Mouse (Mus musculus) retina, embryonic 14.5 days (tissue): ENCODE results near the gene Cyb5rl.

Experiments used
- DNase-seq: peaks from one replicate; pipeline ENCODE4 v3.0.0-alpha.2; 2015; ENCODE audit warnings: low spot score

Cyb5rl gene

GRCm38 (mm10) chr4:107066252-107067124, at the start of gene Cyb5rl, which contains the start of gene Mrpl37:
TSS of gene Cyb5rl (plus strand) at chr4:107066988.
TSS of gene Mrpl37 (minus strand) at chr4:107066868.
- DNase-seq = peak; percentile 100

- DNase-seq = no peak
These were observed 49.5 kb upstream of the Cyb5rl start for GRCm38 (mm10) chr4:107017257-107017656.

GRCm38 (mm10) chr4:107018521-107018920, 48.3 kb upstream of the Cyb5rl start:
- no peak for DNase-seq

GRCm38 (mm10) chr4:107019027-107019426, 47.8 kb upstream of the Cyb5rl start:
- no peak for DNase-seq

- no peak for DNase-seq
These were observed 46.3 kb upstream of the Cyb5rl start for GRCm38 (mm10) chr4:107020287-107021000.

- DNase-seq = no peak
These were observed 45.3 kb upstream of the Cyb5rl start for GRCm38 (mm10) chr4:107021464-107021863.

GRCm38 (mm10) chr4:107024899-107025298, 41.9 kb upstream of the Cyb5rl start:
- DNase-seq = no peak

GRCm38 (mm10) chr4:107025369-107025768, 41.4 kb upstream of the Cyb5rl start:
- DNase-seq = no peak

- DNase-seq = no peak
These were observed 40.3 kb upstream of the Cyb5rl start for GRCm38 (mm10) chr4:107026451-107026850.

GRCm38 (mm10) chr4:107035689-107036088, 31.1 kb upstream of the Cyb5rl start:
- no peak for DNase-seq

- no peak for DNase-seq
These were observed 29.8 kb upstream of the Cyb5rl start for GRCm38 (mm10) chr4:107036985-107037384.

GRCm38 (mm10) chr4:107038303-107038702, 28.5 kb upstream of the Cyb5rl start:
- no peak for DNase-seq

- DNase-seq = peak; percentile 73
These were observed 27.5 kb upstream of the Cyb5rl start for GRCm38 (mm10) chr4:107039270-107039669.

GRCm38 (mm10) chr4:107042304-107042703, 24.5 kb upstream of the Cyb5rl start:
- no peak for DNase-seq

- DNase-seq = no peak
These were observed 21.6 kb upstream of the Cyb5rl start for GRCm38 (mm10) chr4:107045188-107045587.

- DNase-seq = no peak
These were observed 19.0 kb upstream of the Cyb5rl start for GRCm38 (mm10) chr4:107047806-107048205.

GRCm38 (mm10) chr4:107048568-107049162, 18.1 kb upstream of the Cyb5rl start:
- DNase-seq = no peak

GRCm38 (mm10) chr4:107051889-107052288, 14.9 kb upstream of the Cyb5rl start:
- DNase-seq = no peak

GRCm38 (mm10) chr4:107052962-107053553, 13.7 kb upstream of the Cyb5rl start:
- DNase-seq = no peak

GRCm38 (mm10) chr4:107056088-107056487, 10.7 kb upstream of the Cyb5rl start:
- DNase-seq = no peak

- no peak for DNase-seq
These were observed 8.4 kb upstream of the Cyb5rl start for GRCm38 (mm10) chr4:107058346-107058745.

GRCm38 (mm10) chr4:107058781-107059180, 8.0 kb upstream of the Cyb5rl start:
- no peak for DNase-seq
